Mouse (Mus musculus) ES-Bruce4 (cell line): ENCODE data around the gene Myef2. TPM values are rescaled to one million over a fixed set of nuclear protein-coding genes. Genes with fewer than 3 reads are reported as not detected.
"Not testable (repeated sequence)": the region's sequence is repeated elsewhere in the genome, so short reads cannot be mapped to it uniquely, and the experiment has no call there.

Experiments
- H3K27ac ChIP-seq: 2 replicates; pipeline ENCODE4 v1.5.1; 2012; ENCODE audit warnings: low read length, inconsistent platforms; ENCODE audit not compliant: insufficient read depth
- H3K27me3 ChIP-seq: 2 replicates; pipeline ENCODE4 v1.6.1; 2012; ENCODE audit warnings: mild to moderate bottlenecking, low read length, inconsistent platforms; ENCODE audit not compliant: control insufficient read depth, poor library complexity, insufficient read depth, severe bottlenecking
- H3K36me3 ChIP-seq: 2 replicates; pipeline ENCODE4 v1.6.1; 2012; ENCODE audit warnings: inconsistent platforms, mild to moderate bottlenecking, low read length, moderate library complexity; ENCODE audit not compliant: control insufficient read depth, poor library complexity, insufficient read depth, severe bottlenecking
- H3K4me1 ChIP-seq: one replicate; pipeline ENCODE4 v1.8.1; 2011; ENCODE audit warnings: low read length; ENCODE audit not compliant: control insufficient read depth, insufficient read depth
- H3K4me3 ChIP-seq: 2 replicates; pipeline ENCODE4 v1.5.1; 2011; ENCODE audit warnings: low read depth, mild to moderate bottlenecking, low read length
- H3K9ac ChIP-seq: 2 replicates; pipeline ENCODE4 v1.6.1; 2012; ENCODE audit warnings: low read depth, mild to moderate bottlenecking, inconsistent platforms; ENCODE audit not compliant: poor library complexity, severe bottlenecking
- H3K9me3 ChIP-seq: replicated peaks from 2 replicates; pipeline ENCODE4 v1.6.1; 2012; ENCODE audit warnings: mild to moderate bottlenecking, low read length, inconsistent platforms; ENCODE audit not compliant: control insufficient read depth, poor library complexity, insufficient read depth, severe bottlenecking
- CTCF ChIP-seq: IDR thresholded peaks from one replicate; pipeline ENCODE4 v1.8.1; 2011; ENCODE audit warnings: low read depth, low read length
- EP300 ChIP-seq: IDR thresholded peaks from 2 replicates; pipeline ENCODE4 v1.6.1; 2011; ENCODE audit warnings: low read depth, low read length; ENCODE audit not compliant: insufficient read depth
- POLR2A ChIP-seq: IDR thresholded peaks from one replicate; pipeline ENCODE4 v1.8.1; 2011; ENCODE audit warnings: low read length; ENCODE audit not compliant: insufficient read depth
- polyA plus RNA-seq: library from polyadenylated mRNA; stranded (reverse); fragments of >200 nt; gene quantifications from 2 replicates; pipeline ENCODE4 v1.2.4, GENCODE M21; 2011; ENCODE audit warnings: low read depth; ENCODE audit not compliant: missing spikeins, insufficient read depth, insufficient read length

The Myef2 gene
- polyA plus RNA-seq, 1 experiment, result 192 TPM

DNA sequence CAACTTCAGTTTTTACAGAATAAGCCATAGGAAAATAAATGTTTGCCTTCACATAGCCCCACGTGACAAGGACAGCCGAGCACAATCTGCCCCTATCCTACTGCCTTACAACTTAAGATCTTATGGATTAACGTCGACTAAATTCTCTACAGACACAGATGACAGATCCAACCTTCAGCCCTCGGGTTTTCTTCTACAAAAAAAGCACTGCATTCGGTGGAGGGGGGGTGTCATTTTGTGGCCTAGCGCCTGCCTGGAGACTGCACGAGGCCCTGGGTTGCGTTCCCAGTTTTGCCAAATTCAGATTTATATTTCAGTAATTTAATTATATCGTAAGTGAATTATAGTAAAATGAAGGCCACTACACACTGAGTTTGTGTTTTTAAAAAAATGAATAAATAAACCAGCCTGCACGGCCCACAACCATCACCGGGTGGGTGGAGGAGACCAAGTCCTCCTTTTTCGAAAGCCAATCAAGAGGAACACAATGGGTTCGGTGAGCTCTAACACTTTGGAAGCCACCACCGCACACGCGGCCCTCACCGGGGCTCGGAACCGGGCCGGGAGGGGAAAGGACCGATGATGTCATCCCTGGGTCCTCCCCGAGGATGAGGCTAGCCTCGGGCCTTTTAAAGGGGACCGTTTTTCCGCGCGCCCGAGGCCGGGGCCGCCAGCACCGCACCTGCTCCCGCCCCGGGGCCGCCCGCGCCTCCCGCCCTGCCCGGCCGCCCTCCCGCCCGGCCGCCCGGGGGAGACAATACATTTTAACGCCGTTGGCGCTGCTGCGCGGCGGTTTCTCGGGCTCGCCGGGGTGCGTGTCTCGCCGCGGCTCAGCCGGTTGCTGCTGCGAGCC lies 611 bp downstream of the Myef2 start:
- Histone ChIP-seq H3K9ac (peak overlapping the region; percentile 96), H3K27me3 (no peaks in the 10 kb centered on the region), H3K27ac (peak overlapping the region; percentile 49), H3K36me3 (peaks cover 4% of the 10 kb centered on the region; the same call in 1 of the 2 replicates), H3K4me3 (peak overlapping the region; percentile 97), H3K4me1 (peaks cover 1% of the 10 kb centered on the region), H3K9me3 (no peaks in the 10 kb centered on the region)
- TF ChIP-seq POLR2A (no peak), EP300 (no peak), CTCF (no peak)

- Histone ChIP-seq H3K9me3 (no peaks in the 10 kb centered on the region), H3K4me3 (peak overlapping the region; percentile 97), H3K4me1 (peaks cover 1% of the 10 kb centered on the region), H3K27me3 (no peaks in the 10 kb centered on the region), H3K27ac (no peak overlapping the region), H3K9ac (peak overlapping the region; percentile 96), H3K36me3 (peaks cover 4% of the 10 kb centered on the region; the same call in 1 of the 2 replicates)
- TF ChIP-seq EP300, result no peak
- no peak for TF ChIP-seq POLR2A
- no peak for TF ChIP-seq CTCF
These were observed 1.2 kb downstream of the Myef2 start for GRCm38 (mm10) chr2:125122288-125122623.

DNA sequence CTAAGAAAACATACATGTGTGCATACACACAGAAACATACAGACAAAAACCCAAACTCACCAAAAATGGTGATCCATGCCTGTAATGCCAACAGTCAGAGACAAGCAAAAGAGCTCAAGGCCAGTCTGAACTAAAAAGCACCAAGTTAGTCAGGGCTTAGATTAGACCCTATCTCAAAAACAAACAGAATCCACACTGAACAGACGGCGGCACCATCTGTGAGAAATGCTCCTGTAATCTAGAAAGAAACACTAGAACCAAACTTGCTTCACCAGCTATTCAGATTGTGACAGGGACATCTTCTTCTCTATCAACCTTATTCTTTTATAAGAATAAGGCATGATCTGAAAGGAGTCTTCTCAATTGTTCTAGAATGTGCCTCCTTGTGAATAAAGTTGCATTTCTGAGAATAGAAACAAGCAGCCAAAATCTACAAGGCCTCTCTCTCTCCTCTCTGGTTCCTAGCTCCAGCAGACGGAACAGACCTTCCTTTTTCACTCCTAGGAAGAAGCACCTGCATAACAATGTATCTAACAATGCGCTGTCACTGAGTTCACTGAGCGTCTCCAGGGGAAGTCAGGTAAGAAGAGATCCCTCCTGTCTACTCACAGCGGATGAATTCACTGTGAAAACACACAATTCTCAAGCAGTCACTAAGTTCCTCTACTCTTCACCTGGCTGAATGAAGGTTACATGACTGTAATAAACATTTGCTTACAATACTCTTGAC lies 3.9 kb downstream of the Myef2 start:
- Histone ChIP-seq H3K36me3 (peaks cover 26% of the 10 kb centered on the region), H3K27ac (peak overlapping the region; percentile 69), H3K4me3 (no peak overlapping the region), H3K9ac (peak overlapping the region; percentile 40; the same call in 1 of the 2 replicates), H3K9me3 (no peaks in the 10 kb centered on the region), H3K27me3 (no peaks in the 10 kb centered on the region), H3K4me1 (peaks cover 1% of the 10 kb centered on the region)
- TF ChIP-seq POLR2A (no peak), EP300 (no peak), CTCF (no peak)

DNA sequence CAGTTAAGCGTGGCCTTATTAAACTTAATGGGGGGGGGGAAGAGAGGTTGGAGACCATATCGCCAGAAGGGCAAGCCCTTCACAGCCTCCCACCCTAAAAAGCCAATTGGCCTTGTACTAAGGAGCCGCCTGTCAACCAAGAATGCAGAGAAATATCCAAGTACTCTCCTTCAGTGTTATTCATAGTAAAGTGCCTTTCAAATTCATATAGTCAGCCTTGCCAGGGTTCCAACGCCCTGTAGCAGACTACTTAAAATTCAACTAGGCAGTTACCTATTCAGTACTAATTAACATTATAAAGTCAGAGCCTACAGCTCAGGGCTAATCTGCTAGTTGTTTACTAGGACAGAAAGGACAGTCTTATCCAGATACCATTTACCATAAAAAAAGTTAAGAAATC lies 16.9 kb downstream of the Myef2 start:
- not testable (repeated sequence) for H3K4me1 ChIP-seq, H3K4me3 ChIP-seq, H3K9ac ChIP-seq, H3K27me3 ChIP-seq
- Histone ChIP-seq H3K27ac (0 out of 2 replicates have a peak overlapping the region, but pooled peaks have one; percentile 59), H3K9me3 (peaks cover 67% of the 10 kb centered on the region), H3K36me3 (peaks cover 57% of the 10 kb centered on the region)

DNA sequence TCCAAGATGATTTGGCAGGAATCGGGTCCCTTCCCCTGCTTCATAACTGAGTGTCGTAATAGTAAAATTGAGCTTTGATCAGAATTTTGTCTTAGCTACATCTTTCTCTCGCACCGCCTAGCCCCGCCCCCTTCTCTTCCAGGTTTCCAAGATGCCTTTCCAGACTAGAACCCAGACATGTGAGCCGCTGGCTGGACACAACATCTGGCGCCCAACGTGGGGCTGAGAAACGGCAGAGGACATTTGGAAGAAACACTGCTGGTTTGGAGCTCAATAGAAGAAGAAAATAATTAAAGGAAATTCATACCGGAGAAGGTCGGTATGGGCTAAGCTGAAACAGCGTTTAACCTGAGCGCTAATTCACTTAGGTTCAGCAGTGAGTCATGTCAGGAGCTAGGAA lies 19.0 kb downstream of the Myef2 start:
- Histone ChIP-seq H3K36me3 (peaks cover 58% of the 10 kb centered on the region), H3K9me3 (peaks cover 62% of the 10 kb centered on the region)
- not testable (repeated sequence) for H3K4me3 ChIP-seq, H3K27me3 ChIP-seq, H3K27ac ChIP-seq, H3K4me1 ChIP-seq, H3K9ac ChIP-seq

GRCm38 (mm10) chr2:125092123-125092522 lies 31.3 kb downstream of the Myef2 start:
- not testable (repeated sequence) for H3K4me1 ChIP-seq, H3K9me3 ChIP-seq, H3K27me3 ChIP-seq, H3K9ac ChIP-seq, H3K27ac ChIP-seq, H3K4me3 ChIP-seq
- peaks cover 32% of the 10 kb centered on the region for H3K36me3 ChIP-seq
